Comparison of ENCODE assay signal across 10 mouse cellular contexts in the genomic region with DNA sequence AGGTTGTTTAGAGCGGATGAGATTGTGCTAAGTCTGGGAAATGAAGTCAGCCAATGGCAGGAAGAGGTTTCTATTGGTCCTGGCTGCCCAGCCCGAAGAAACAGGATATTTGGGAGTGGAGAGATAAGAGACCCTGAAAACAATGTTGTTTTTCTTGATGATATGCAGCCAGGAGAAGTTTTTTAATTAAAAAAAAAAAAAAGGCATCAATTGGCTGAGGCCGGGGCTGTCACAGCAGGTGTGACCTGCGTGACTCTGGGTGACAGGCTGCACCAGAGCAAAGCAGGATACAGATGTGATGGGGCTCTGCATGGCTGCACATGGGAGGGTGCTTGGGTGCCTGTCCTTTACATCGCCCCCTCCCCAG.
DNase-seq lines count a peak whose midpoint lies in the region; ATAC-seq and TF ChIP-seq lines count a peak whose summit lies in the region.
"Had no signal": no experiment of that assay in that cellular context is flagged by ENCODE, and none has a peak within 500 bp of the region (broad histone marks: within the 10 kb centered on the region; RNA-seq: fewer than 3 reads in every experiment).

No protein-coding gene starts in this region.

- ATAC-seq in liver, embryonic 12.5 days, result no peak
- no peak for ATAC-seq in liver, embryonic 11.5 days (replicated peaks; ENCODE audit: low FRiP score)
- ATAC-seq in heart, embryonic 15.5 days (replicated peaks; ENCODE audit: insufficient number of reproducible peaks, insufficient read depth, low FRiP score, low read depth), result peak; percentile 77
- no peak for ATAC-seq in stomach, postnatal 0 days (ENCODE audit: low FRiP score, low TSS enrichment)

- H3K9ac ChIP-seq in liver, embryonic 12.5 days, result no peak overlapping the region
- no peak overlapping the region for H3K9ac ChIP-seq in liver, embryonic 11.5 days (ENCODE audit: low read depth, low read length)
- H3K9ac ChIP-seq in heart, embryonic 15.5 days, result no peak overlapping the region
- H3K9ac ChIP-seq in stomach, postnatal 0 days (ENCODE audit: low read length), result no peak overlapping the region
- H3K9ac ChIP-seq: neural tube, embryonic 13.5 days had no signal

- H3K4me1 ChIP-seq in liver, embryonic 12.5 days, result no peaks in the 10 kb centered on the region
- no peaks in the 10 kb centered on the region for H3K4me1 ChIP-seq in liver, embryonic 11.5 days (replicated peaks; ENCODE audit: control insufficient read depth, insufficient read depth, low read length)
- peaks cover 7% of the 10 kb centered on the region for H3K4me1 ChIP-seq in heart, embryonic 15.5 days (replicated peaks)
- H3K4me1 ChIP-seq in stomach, postnatal 0 days (replicated peaks; ENCODE audit: control insufficient read depth, insufficient read depth), result no peaks in the 10 kb centered on the region

- DNase-seq in liver, embryonic 11.5 days (ENCODE audit: low spot score), result no peak
- DNase-seq in kidney, postnatal 4 days, result peak; percentile 24 to 44
- no peak for DNase-seq in stomach, postnatal 0 days (ENCODE audit: low spot score)
- no peak for DNase-seq in cerebellum, postnatal 10 days
- no peak for DNase-seq in cerebellum, adult 11-12 months
- DNase-seq: cerebellum, adult 9-10 months had no signal

- peaks cover 31% of the 10 kb centered on the region for H3K27me3 ChIP-seq in liver, embryonic 12.5 days (replicated peaks)
- H3K27me3 ChIP-seq in liver, embryonic 11.5 days (replicated peaks; ENCODE audit: control insufficient read depth, insufficient read depth, low read length), result no peaks in the 10 kb centered on the region
- no peaks in the 10 kb centered on the region for H3K27me3 ChIP-seq in heart, embryonic 15.5 days
- no peaks in the 10 kb centered on the region for H3K27me3 ChIP-seq in stomach, postnatal 0 days (ENCODE audit: control insufficient read depth, insufficient read depth, low read length)
- H3K27me3 ChIP-seq: neural tube, embryonic 13.5 days had no signal

- no peak for TF ChIP-seq CTCF in stomach, postnatal 0 days (IDR thresholded peaks at IDR 0.05; ENCODE audit: low read depth)

- TF ChIP-seq EP300 in stomach, postnatal 0 days (optimal IDR thresholded peaks at IDR 0.05), result no peak

- H3K9me3 ChIP-seq in liver, embryonic 12.5 days (replicated peaks), result no peaks in the 10 kb centered on the region
- no peaks in the 10 kb centered on the region for H3K9me3 ChIP-seq in liver, embryonic 11.5 days (ENCODE audit: control insufficient read depth, low read length)
- H3K9me3 ChIP-seq in heart, embryonic 15.5 days (replicated peaks), result no peaks in the 10 kb centered on the region
- no peaks in the 10 kb centered on the region for H3K9me3 ChIP-seq in stomach, postnatal 0 days (ENCODE audit: control insufficient read depth, low read length)
- H3K9me3 ChIP-seq: neural tube, embryonic 13.5 days had no signal

- H3K4me3 ChIP-seq in liver, embryonic 12.5 days, result peak overlapping the region; percentile 44; the same call in 1 of the 2 replicates
- no peak overlapping the region for H3K4me3 ChIP-seq in liver, embryonic 11.5 days (ENCODE audit: low read depth, low read length)
- H3K4me3 ChIP-seq in heart, embryonic 15.5 days, result peak overlapping the region; percentile 45
- H3K4me3 ChIP-seq in stomach, postnatal 0 days (ENCODE audit: low read depth, low read length), result no peak overlapping the region

- H3K36me3 ChIP-seq in liver, embryonic 12.5 days, result no peaks in the 10 kb centered on the region
- H3K36me3 ChIP-seq in liver, embryonic 11.5 days (ENCODE audit: control insufficient read depth, insufficient read depth, low read length), result no peaks in the 10 kb centered on the region
- H3K36me3 ChIP-seq in heart, embryonic 15.5 days, result no peaks in the 10 kb centered on the region
- no peaks in the 10 kb centered on the region for H3K36me3 ChIP-seq in stomach, postnatal 0 days (ENCODE audit: control insufficient read depth, insufficient read depth, low read length)
- H3K36me3 ChIP-seq: neural tube, embryonic 13.5 days had no signal

- 24% methylated on average over 5 of the region's 5 CpGs for whole genome bisulfite sequencing in liver, embryonic 12.5 days (ENCODE audit: insufficient replicate concordance)
- WGBS in liver, embryonic 11.5 days, result 30% methylated on average over 5 of the region's 5 CpGs
- 59% methylated on average over 5 of the region's 5 CpGs for WGBS in heart, embryonic 15.5 days
- WGBS in stomach, postnatal 0 days, result 75% methylated on average over 5 of the region's 5 CpGs

- H3K27ac ChIP-seq in liver, embryonic 12.5 days, result no peak overlapping the region
- no peak overlapping the region for H3K27ac ChIP-seq in liver, embryonic 11.5 days (ENCODE audit: low read depth, low read length)
- peak overlapping the region; percentile 72 for H3K27ac ChIP-seq in heart, embryonic 15.5 days
- 0 out of 2 replicates have a peak overlapping the region, but pooled peaks have one; percentile 8 for H3K27ac ChIP-seq in stomach, postnatal 0 days (replicated peaks)
- H3K27ac ChIP-seq: macrophage had no signal

- H3K4me2 ChIP-seq in liver, embryonic 12.5 days, result no peak overlapping the region
- no peak overlapping the region for H3K4me2 ChIP-seq in liver, embryonic 11.5 days
- H3K4me2 ChIP-seq in heart, embryonic 15.5 days, result 0 out of 2 replicates have a peak overlapping the region, but pooled peaks have one; percentile 15
- H3K4me2 ChIP-seq in stomach, postnatal 0 days (replicated peaks; ENCODE audit: low read depth), result no peak overlapping the region
- H3K4me2 ChIP-seq: neural tube, embryonic 13.5 days had no signal

Comparison
In these comparisons a context has a peak if more than half of its experiments do, and no peak if none do; other contexts are left out.
1. H3K4me3 ChIP-seq: peak in liver, embryonic 12.5 days (single experiment) and heart, embryonic 15.5 days (single experiment); none in liver, embryonic 11.5 days (single experiment) and stomach, postnatal 0 days (single experiment).
2. H3K27ac ChIP-seq: peak in heart, embryonic 15.5 days (single experiment) and stomach, postnatal 0 days (single experiment); none in liver, embryonic 12.5 days (single experiment) and liver, embryonic 11.5 days (single experiment).
3. DNase-seq: peak in kidney, postnatal 4 days (2 of 2); none in liver, embryonic 11.5 days (single experiment), stomach, postnatal 0 days (single experiment), cerebellum, postnatal 10 days (0 of 2) and cerebellum, adult 11-12 months (single experiment).